Mouse (Mus musculus) liver, embryonic 12.5 days (tissue): Measurements from ENCODE around the gene Stn1. TPM values are rescaled to one million over a fixed set of nuclear protein-coding genes. Genes with fewer than 3 reads are reported as not detected.
A peak's percentile ranks its signal among the peaks of the same experiment; 100 is the strongest.

Experiments used
- ATAC-seq: fragments of 200-750 bp; cut with Nextera tagmentation; 2 replicates; pipeline ENCODE4 v1.8.0; 2017; ENCODE audit warnings: moderate number of reproducible peaks, mild to moderate bottlenecking, moderate library complexity
- H3K27ac ChIP-seq: fragments of 300-500 bp; sonication (generic); 2 replicates; pipeline ENCODE4 v1.5.1; 2016; ENCODE audit warnings: mild to moderate bottlenecking
- H3K27me3 ChIP-seq: fragments of 300-500 bp; sonication (generic); replicated peaks from 2 replicates; pipeline ENCODE4 v1.6.1; 2016; ENCODE audit warnings: mild to moderate bottlenecking, moderate library complexity
- H3K36me3 ChIP-seq: fragments of 300-500 bp; sonication (generic); 2 replicates; pipeline ENCODE4 v1.6.1; 2016; ENCODE audit warnings: mild to moderate bottlenecking, moderate library complexity
- H3K4me1 ChIP-seq: fragments of 300-500 bp; sonication (generic); 2 replicates; pipeline ENCODE4 v1.6.1; 2016
- H3K4me2 ChIP-seq: fragments of 300-500 bp; sonication (generic); 2 replicates; pipeline ENCODE4 v1.6.1; 2016; ENCODE audit warnings: mild to moderate bottlenecking, moderate library complexity
- H3K4me3 ChIP-seq: fragments of 300-500 bp; sonication (generic); 2 replicates; pipeline ENCODE4 v1.5.1; 2016; ENCODE audit warnings: mild to moderate bottlenecking, moderate library complexity
- H3K9ac ChIP-seq: fragments of 300-500 bp; sonication (generic); 2 replicates; pipeline ENCODE4 v1.6.1; 2016; ENCODE audit warnings: mild to moderate bottlenecking, moderate library complexity
- H3K9me3 ChIP-seq: fragments of 300-500 bp; sonication (generic); replicated peaks from 2 replicates; pipeline ENCODE4 v1.6.1; 2016; ENCODE audit warnings: mild to moderate bottlenecking, moderate library complexity
- WGBS: fragments of 180-500 bp; shearing (Covaris S2); methylation state at CpG from one replicate; pipeline ENCODE4 v1.1.7; 2016; ENCODE audit not compliant: insufficient replicate concordance; 5-methylcytosine and 5-hydroxymethylcytosine counted together
- polyA plus RNA-seq: library from polyadenylated mRNA; unstranded; fragments of >200 nt; fragmentation: Nextera tagmentation; extraction: Ambion mirVana; gene quantifications from 2 replicates; pipeline ENCODE4 v1.2.1, GENCODE M21; 2016

Stn1 gene
- polyA plus RNA-seq, 1 experiment from 2014 or later = 17.4 TPM

DNA sequence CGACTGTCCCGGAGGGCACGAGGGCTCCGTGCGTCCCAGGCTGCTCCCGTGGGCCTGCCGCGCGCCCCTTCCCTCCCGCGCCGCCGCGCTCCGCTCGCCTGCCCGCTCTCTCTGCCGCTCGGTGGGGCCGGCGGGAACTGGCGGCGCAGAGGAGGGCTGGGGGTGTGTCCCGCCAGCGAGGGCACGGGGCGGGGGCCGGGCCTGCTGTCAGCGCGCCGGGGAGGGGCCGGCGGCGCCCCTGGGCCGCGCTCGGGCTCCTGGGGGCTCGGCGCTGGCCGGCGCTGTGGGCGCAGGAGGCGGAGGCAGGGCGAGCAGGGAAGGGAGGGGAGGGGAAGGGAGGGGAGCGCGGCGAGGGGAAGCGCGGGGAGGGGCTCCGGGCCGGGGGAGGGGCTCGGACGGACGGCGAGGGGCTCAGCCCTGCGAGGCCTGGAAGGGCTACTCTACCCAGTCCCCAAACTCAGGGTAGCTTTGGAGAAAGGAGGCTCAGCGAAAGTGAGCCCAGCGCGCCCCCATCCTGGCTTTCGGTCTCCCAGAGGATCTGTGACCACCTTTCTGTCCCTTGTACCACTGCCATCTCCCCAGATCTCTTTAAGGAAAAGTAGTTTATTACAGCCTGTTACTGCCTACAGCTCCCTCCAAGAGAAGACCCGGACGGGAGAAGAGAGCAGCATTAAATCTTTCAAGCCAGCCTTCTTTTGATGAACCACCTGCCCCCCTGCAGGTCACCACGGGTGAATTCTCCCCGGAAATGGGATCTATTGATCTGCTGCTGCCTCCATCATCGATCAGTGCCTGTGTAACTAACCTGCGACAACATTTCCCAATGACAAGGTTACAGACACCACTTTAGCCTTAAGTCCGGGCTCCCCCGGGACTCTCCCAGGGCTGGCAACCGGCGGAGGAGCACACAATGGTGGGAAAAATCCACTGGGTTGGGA, 72.7 kb downstream of the Stn1 start, which contains the start of gene Sh3pxd2a:
Sh3pxd2a (minus strand) TSS at position 98 of the 938 bp plus-strand sequence.
- Histone ChIP-seq H3K27me3 (peaks cover 38% of the 10 kb centered on the region), H3K4me1 (peaks cover 58% of the 10 kb centered on the region), H3K36me3 (peaks cover 6% of the 10 kb centered on the region; the same call in 1 of the 2 replicates), H3K4me2 (peak within 1 kb of the TSS; percentile 96), H3K9me3 (0 out of 2 replicates have a peak, but pooled peaks cover 3% of the 10 kb centered on the region), H3K4me3 (peak within 1 kb of the TSS; percentile 71), H3K9ac (peak within 1 kb of the TSS; percentile 86), H3K27ac (peak within 1 kb of the TSS; percentile 79)
- ATAC-seq = peak; percentile 80
- 2% methylated on average over 53 of the region's 70 CpGs for WGBS

DNA sequence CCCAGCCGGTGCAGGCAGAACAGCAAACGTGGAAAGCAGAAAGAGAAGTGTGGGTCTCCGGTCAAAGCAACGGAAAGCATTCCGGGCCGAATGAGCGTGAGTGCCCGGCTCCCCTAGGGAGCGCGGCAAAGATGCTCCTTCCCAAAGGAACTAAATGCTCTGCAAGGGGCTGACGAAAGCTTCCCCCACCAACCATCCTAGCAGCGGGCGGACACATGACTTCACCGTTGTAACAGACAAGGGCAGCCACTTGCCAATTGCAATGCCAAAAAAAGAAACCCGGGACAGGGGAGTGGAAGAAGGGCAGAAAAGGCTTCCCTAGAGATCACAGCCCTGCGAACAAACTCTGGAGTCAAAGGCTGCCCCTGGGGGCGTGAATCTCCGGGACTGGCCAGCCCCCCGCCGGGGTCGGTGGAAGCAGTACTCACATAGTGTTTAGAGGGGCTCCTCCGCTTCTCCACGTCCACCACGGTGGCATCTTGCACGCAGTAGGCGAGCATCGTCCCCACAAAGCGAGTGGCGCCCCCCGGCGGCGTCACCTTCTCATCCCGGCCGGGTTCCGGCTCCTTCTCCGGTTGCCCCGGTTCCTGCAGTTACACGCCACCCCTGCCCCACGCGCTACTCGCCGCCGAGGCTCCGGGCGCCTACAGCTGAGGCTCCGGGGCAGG, 73.5 kb downstream of the Stn1 start:
- WGBS = 1% methylated on average over 46 of the region's 46 CpGs
- peak; percentile 70 for ATAC-seq
- Histone ChIP-seq H3K4me1 (peaks cover 62% of the 10 kb centered on the region), H3K27ac (peak overlapping the region; percentile 79), H3K9ac (peak overlapping the region; percentile 86), H3K27me3 (peaks cover 38% of the 10 kb centered on the region), H3K4me3 (peak overlapping the region; percentile 71), H3K4me2 (peak overlapping the region; percentile 96), H3K36me3 (peaks cover 6% of the 10 kb centered on the region; the same call in 1 of the 2 replicates), H3K9me3 (0 out of 2 replicates have a peak, but pooled peaks cover 3% of the 10 kb centered on the region)

DNA sequence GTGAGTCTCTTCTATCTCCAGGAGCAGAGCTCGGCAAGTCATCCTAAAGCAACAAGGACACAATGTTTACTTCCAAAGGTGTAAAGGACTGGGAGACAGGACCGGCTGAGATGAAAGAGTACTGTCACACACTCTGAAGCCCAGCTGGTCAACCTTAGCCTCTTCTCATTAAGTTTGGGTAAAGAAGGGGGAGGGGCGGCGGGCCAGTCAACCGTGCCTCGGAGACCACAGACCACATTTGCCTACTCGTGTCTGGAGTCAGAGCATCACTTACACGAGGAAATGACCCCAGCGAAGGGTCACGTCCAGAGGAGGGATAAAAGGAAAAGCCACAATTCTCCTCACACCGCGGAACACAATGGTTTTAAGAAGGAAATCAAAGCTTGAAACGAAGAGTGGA, 74.1 kb downstream of the Stn1 start:
- WGBS = 5% methylated on average over 13 of the region's 13 CpGs
- no peak overlapping the region for H3K27ac ChIP-seq
- H3K9me3 ChIP-seq = 0 out of 2 replicates have a peak, but pooled peaks cover 3% of the 10 kb centered on the region
- ATAC-seq = no peak
- H3K4me1 ChIP-seq = peaks cover 62% of the 10 kb centered on the region
- peak overlapping the region; percentile 96 for H3K4me2 ChIP-seq
- peaks cover 38% of the 10 kb centered on the region for H3K27me3 ChIP-seq
- H3K4me3 ChIP-seq = peak overlapping the region; percentile 71
- H3K36me3 ChIP-seq = peaks cover 6% of the 10 kb centered on the region; the same call in 1 of the 2 replicates
- peak overlapping the region; percentile 86 for H3K9ac ChIP-seq

DNA sequence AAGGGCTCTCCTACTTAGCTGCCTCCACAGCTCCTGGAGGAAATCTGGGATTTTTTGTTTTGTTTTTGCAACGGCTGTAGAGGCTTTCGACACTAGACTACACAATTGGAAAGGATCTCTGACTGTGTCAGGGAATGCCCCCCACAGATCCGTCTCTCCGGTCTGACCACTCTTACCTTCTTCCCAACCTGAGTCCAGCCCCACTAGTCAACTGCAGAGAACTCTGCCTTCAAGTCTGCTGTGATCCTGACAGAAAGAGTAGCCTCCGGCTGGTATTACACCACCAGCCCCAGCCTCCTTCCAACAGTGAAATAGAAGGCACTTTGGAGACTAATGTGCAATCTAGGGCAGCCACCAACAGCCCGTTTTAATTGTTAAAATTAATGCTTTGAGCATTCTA, 74.6 kb downstream of the Stn1 start:
- Histone ChIP-seq H3K27me3 (peaks cover 38% of the 10 kb centered on the region), H3K4me3 (peak overlapping the region; percentile 71), H3K9ac (no peak overlapping the region; the same call in 1 of the 2 replicates), H3K4me2 (peak overlapping the region; percentile 96), H3K27ac (no peak overlapping the region), H3K4me1 (peaks cover 64% of the 10 kb centered on the region), H3K9me3 (0 out of 2 replicates have a peak, but pooled peaks cover 3% of the 10 kb centered on the region), H3K36me3 (peaks cover 6% of the 10 kb centered on the region; the same call in 1 of the 2 replicates)
- ATAC-seq = no peak
- WGBS = 61% methylated on average over 6 of the region's 6 CpGs

DNA sequence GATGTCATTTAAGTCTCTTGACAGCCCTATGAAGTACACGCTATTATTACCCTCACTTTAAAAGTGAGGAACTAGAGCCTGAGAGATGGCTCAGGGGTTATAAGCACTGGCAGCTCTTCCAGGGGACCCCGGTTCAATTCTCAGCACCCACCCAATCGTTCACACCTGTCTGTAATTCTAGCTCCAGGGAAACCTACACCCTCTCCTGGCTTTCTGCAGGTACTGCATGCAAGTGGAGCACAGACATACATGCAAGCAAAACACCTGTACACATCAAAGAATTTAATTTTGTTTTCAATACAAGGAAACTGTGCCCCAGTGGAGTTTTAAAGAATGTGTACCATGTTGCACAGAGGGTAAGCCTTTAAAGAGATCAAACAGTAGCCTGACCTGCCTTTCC, 75.5 kb downstream of the Stn1 start:
- Histone ChIP-seq H3K4me2 (no peak overlapping the region), H3K9me3 (0 out of 2 replicates have a peak, but pooled peaks cover 3% of the 10 kb centered on the region), H3K27ac (no peak overlapping the region), H3K4me1 (peaks cover 71% of the 10 kb centered on the region), H3K9ac (no peak overlapping the region), H3K27me3 (peaks cover 38% of the 10 kb centered on the region), H3K36me3 (peaks cover 6% of the 10 kb centered on the region; the same call in 1 of the 2 replicates), H3K4me3 (no peak overlapping the region)
- no peak for ATAC-seq
- 88% methylated on average over 3 of the region's 3 CpGs for WGBS

DNA sequence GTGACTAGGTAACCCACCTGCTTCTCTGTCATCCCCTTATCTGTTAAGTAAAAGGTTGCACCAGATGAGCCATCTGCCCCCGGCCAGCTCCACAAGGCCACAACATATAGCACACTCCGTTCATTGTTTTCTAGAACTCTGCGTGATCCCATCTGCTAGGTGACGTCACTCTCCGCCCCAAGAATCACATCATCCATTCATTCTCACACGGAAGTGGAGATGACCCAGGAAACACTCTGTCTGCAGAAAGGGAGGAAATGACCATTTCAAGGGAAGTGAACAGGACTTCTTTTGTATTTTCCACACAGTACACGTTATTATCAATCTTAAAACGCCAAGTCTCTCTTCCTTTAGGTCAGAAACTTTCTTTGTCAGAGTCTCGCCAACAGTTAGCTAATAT, 75.9 kb downstream of the Stn1 start:
- Histone ChIP-seq H3K27me3 (peaks cover 38% of the 10 kb centered on the region), H3K27ac (no peak overlapping the region), H3K4me3 (no peak overlapping the region), H3K4me1 (peaks cover 76% of the 10 kb centered on the region), H3K4me2 (no peak overlapping the region), H3K36me3 (peaks cover 6% of the 10 kb centered on the region; the same call in 1 of the 2 replicates), H3K9ac (no peak overlapping the region), H3K9me3 (0 out of 2 replicates have a peak, but pooled peaks cover 3% of the 10 kb centered on the region)
- WGBS = 78% methylated on average over 9 of the region's 9 CpGs
- no peak for ATAC-seq

DNA sequence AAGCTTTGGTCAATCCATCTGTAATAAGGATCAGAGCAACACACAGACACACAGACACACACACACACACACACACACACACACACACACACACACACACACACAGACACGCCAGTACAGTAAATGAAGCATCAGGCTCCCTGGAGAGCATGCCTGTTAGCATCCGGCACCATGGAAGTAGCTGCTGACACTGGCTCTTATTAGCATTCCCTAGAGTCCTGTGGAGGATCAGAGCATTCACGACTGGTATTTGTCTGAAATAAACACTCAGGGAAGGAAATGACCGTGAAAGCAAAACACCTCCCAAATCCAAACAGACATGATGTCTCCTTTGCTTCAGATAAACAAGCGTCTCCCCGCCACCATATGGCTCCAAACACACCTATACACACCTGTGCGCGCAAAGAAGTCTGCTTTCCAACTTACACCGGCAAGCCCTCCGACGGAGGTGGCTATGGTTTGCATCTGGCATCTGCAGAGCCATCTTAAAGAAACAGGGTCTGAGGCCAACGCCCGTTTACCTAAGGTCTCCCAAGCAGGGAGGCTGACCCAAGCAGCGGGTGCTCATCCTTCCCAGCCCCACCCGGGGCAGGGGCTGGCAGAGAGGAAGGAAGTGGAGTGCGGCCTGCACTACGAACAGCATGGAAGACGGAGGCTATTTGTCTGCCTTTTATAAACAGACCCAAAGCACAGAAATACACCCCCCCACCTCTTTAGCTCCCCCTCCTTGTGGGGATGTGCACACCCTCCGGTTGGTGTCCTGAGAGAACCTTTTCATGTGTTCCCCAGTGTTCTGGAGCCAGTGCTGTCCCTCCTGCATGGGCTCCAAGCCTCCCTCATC, 77.0 kb downstream of the Stn1 start:
- Histone ChIP-seq H3K36me3 (peaks cover 6% of the 10 kb centered on the region; the same call in 1 of the 2 replicates), H3K27ac (no peak overlapping the region), H3K9me3 (0 out of 2 replicates have a peak, but pooled peaks cover 3% of the 10 kb centered on the region), H3K9ac (no peak overlapping the region), H3K4me1 (peaks cover 85% of the 10 kb centered on the region), H3K4me3 (no peak overlapping the region), H3K4me2 (no peak overlapping the region), H3K27me3 (peaks cover 31% of the 10 kb centered on the region)
- WGBS = 57% methylated on average over 19 of the region's 19 CpGs
- no peak for ATAC-seq

DNA sequence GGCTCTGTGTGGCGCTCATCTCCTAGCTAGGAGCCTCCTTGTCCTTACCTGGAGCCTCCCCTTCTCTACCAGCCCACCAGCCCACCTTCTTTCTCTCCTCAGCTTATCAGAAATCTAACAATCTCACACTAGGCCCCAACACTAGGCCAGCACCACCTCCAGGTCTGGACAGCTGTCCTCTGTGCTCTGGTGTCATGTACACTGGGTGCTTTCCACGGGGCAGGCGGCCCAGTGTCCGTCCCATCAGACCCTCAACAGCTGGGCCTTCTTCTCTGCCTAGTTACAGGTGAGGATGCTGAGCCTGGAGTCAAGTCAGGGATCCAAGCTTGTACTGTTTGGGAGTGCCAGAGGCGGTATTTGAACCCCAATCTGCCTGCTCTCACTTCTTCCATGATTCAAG, 78.1 kb downstream of the Stn1 start:
- H3K9ac ChIP-seq = no peak overlapping the region
- 0 out of 2 replicates have a peak, but pooled peaks cover 3% of the 10 kb centered on the region for H3K9me3 ChIP-seq
- no peak for ATAC-seq
- WGBS = 75% methylated on average over 5 of the region's 5 CpGs
- no peak overlapping the region for H3K4me3 ChIP-seq
- H3K36me3 ChIP-seq = peaks cover 6% of the 10 kb centered on the region; the same call in 1 of the 2 replicates
- H3K4me1 ChIP-seq = peaks cover 85% of the 10 kb centered on the region
- peaks cover 20% of the 10 kb centered on the region for H3K27me3 ChIP-seq
- no peak overlapping the region for H3K27ac ChIP-seq
- H3K4me2 ChIP-seq = no peak overlapping the region

DNA sequence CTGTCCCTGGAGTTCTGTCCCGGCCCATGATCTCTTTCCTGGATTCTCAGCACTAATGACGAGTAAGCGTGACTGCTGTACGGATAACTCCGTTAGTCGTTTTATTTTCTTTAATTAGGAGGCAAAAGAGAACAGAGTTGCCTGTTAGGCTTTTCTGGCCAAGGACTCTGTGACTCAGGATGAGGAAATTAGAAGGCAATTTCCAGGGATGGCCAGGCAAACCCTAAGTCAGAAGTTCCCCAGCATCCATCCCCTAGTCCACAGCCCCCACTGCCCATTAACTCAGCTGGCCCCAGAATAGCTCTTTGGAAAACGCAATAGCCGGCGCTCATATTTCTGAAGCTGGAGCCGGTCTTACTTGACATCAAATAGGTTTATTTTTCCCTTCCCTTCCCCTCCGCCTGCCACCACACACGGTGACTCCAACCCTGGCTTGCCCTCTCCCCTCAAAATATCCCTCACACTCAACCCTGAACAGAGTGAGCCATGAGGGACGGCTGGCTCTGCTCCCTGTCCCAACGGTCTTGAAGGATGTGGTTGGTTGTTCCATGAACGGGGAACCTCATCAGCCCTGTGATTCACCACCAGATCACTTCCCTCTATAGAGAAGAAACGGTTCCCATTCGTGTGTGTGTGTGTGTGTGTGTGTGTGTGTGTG, 78.7 kb downstream of the Stn1 start:
- Histone ChIP-seq H3K9me3 (0 out of 2 replicates have a peak, but pooled peaks cover 3% of the 10 kb centered on the region), H3K9ac (no peak overlapping the region), H3K4me1 (peaks cover 85% of the 10 kb centered on the region), H3K27me3 (peaks cover 15% of the 10 kb centered on the region; the same call in 1 of the 2 replicates), H3K4me2 (no peak overlapping the region), H3K27ac (peak overlapping the region; percentile 66; the same call in 1 of the 2 replicates), H3K36me3 (peaks cover 6% of the 10 kb centered on the region; the same call in 1 of the 2 replicates), H3K4me3 (no peak overlapping the region)
- ATAC-seq = no peak
- 61% methylated on average over 17 of the region's 17 CpGs for WGBS

DNA sequence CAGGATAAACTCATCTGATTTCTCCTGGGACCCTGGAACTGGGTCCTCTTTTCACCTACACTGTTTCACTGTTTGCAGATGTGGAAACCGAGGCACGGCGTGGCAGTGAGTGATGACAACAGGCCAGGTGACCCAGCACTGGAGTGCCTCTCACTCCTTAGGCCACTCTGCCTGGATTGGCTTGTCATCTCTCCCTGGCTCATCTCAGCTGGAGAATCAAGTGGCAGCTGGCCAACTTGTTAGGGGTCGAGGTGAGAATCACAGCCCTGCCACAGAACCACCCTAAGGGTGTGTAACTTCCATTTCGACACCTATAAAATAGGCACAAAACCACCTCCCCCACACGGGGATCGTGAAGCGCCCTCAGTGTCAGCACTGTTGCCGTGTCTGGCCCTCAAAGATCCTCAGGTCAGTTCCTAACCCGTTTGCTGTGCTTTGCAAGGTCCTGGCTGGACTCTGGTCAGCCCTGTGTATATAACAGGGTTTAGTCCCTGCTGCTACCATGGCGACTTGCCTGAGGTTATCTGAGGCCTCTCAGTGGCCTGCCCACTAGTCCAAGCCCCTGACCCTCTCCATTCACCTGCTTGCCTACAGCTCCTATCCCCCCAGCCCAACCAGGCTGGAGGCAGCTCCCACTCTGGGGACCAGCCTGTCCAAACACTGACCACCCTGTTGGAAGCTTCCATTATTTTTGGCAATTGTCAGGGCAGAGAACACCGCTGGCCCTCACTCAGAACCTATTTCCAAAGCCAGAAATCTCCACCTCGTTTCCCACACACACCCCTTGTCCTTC, 79.4 kb downstream of the Stn1 start:
- peak; percentile 68 for ATAC-seq
- H3K4me2 ChIP-seq = 0 out of 2 replicates have a peak overlapping the region, but pooled peaks have one; percentile 4
- 61% methylated on average over 13 of the region's 13 CpGs for WGBS

More for the DNA sequence above, 79.4 kb downstream of the Stn1 start:
- no peak overlapping the region for H3K4me3 ChIP-seq
- H3K27ac ChIP-seq = peak overlapping the region; percentile 66; the same call in 1 of the 2 replicates
- H3K4me1 ChIP-seq = peaks cover 79% of the 10 kb centered on the region
- no peak overlapping the region for H3K9ac ChIP-seq
- 0 out of 2 replicates have a peak, but pooled peaks cover 3% of the 10 kb centered on the region for H3K9me3 ChIP-seq
- peaks cover 6% of the 10 kb centered on the region; the same call in 1 of the 2 replicates for H3K36me3 ChIP-seq
- H3K27me3 ChIP-seq = peaks cover 11% of the 10 kb centered on the region; the same call in 1 of the 2 replicates
